Mouse (Mus musculus) left cerebral cortex, postnatal 36 days (tissue): ENCODE measurements around the gene Vmn1r208. TPM values are rescaled to one million over a fixed set of nuclear protein-coding genes. Genes with fewer than 3 reads are reported as not detected.
"Not testable (repeated sequence)": the region's sequence is repeated elsewhere in the genome, so short reads cannot be mapped to it uniquely, and the experiment has no call there.

Experiments
- DNase-seq, 2 experiments: peaks; one replicate each; pipeline ENCODE4 v3.0.0; 2021 to 2022; ENCODE audit warnings: low spot score in 2 of 2, mixed read lengths in 1 of 2
- intact Hi-C: fragments of 180-260 bp; cut with DNase I; formaldehyde crosslinking; loops from one replicate; pipeline ENCODE4 v1.15.1; 2025
- total RNA-seq, 2 experiments: library from RNA; stranded (reverse); gene quantifications; 2 replicates each; pipeline ENCODE4 v1.2.3; 2021

The Vmn1r208 gene
- not detected for total RNA-seq

DNA sequence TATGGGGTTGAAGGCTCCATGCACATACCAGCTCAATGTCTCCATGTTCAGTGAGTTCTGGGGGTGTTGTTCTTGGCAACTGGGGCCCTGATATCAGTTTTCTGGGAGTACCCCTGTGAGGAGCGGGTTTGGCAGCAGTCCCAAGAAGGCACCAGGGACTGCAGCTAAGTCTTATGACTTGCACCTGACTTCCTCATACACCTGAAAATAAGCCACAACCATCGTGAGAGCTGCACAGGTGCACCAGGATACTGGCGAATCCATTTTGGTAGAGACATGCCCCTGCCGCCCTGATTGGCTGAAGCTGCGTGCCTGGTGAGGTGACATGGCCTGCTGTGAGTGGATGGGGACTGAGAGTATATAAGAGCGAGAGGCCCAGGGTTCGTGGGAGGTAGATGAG lies at the start of gene Vmn1r208:
Vmn1r208 (minus strand) TSS at position 101 of the 400 bp plus-strand sequence.
- DNase-seq, result not testable (repeated sequence)

DNA sequence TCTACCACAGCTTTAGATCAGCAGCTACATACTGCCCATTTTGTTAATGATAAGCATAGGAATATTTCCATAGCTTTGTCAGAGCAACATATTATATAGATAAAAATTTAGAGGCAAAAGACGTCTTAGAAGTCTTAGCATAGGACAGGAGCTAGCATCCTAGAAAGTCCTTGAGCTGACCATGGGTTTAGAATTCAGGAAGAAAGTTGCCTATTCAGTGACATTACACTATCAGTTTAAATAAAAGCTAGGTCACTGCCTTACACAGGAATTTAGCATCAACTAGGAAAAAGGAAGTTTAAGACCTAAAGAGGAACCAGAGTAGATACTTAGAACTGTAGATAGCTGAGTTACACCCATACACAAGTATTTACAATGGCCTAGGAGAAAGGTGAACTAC lies 44.4 kb upstream of the Vmn1r208 start:
- intact Hi-C loops, DNase-seq: not testable (repeated sequence)

More for the DNA sequence above, at the start of gene Vmn1r208:
- intact Hi-C loops, result not testable (repeated sequence)

DNA sequence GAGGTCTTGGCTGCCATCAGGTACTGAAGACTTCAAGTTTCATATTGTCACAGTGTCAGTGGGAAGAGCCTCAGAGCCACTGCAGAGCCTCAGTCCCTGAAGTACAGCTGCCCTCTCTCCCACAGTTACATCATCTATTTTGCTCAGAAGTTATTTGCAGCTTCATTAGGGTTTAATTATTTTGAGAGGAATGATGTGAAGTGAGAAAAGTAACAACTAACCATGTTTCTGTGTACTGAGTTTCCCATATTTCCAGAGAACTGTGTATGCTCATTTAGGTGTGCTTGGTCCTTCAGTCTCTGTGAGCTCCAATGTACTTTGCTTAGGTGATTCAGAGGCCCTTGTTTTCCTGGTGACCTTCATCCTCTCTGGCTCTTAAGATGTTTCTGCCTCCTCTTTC lies 32.4 kb upstream of the Vmn1r208 start, which contains the start of gene Vmn1r209:
Vmn1r209 (minus strand) TSS at position 101 of the 400 bp plus-strand sequence.
- DNase-seq, intact Hi-C loops: not testable (repeated sequence)

DNA sequence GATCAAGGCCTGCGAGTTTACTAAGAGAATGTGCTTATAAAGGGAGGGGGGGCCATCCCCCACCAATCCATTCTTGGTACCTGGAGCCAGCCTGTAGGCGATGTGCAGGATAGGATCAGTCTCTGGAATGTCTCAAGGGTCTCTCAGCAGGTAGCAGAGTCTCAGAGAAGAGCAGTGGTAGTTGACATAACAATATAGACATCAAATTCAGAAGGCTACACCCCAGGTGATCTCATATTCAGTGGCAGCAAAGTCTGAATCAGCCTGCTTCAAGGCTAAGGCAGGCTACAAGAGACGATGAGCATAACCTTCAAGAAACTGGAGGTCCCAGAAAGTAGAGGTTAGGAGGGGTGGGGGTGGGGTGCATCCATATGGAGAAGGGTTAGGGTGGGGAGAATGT lies 10.9 kb upstream of the Vmn1r208 start:
- intact Hi-C loops, DNase-seq: not testable (repeated sequence)

DNA sequence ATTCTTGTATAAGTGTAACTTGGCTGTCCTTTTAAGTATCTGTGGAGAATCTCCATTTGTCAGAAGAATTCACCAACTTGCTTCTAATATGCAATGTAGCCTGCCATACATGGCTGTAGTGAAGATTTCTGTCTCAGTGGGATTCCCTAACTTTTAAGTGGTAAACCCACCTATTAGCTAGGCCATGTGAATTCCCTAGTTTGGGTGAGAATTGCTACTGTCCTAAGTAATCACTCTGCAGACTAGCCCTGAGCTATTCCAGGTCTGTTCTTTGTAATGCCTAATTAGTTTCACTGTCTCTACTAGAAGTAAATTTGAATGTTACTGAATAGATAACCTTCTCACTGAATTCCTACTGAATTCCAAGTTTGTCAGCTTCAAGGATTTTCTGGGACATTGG lies 7.0 kb upstream of the Vmn1r208 start:
- DNase-seq, intact Hi-C loops: not testable (repeated sequence)

DNA sequence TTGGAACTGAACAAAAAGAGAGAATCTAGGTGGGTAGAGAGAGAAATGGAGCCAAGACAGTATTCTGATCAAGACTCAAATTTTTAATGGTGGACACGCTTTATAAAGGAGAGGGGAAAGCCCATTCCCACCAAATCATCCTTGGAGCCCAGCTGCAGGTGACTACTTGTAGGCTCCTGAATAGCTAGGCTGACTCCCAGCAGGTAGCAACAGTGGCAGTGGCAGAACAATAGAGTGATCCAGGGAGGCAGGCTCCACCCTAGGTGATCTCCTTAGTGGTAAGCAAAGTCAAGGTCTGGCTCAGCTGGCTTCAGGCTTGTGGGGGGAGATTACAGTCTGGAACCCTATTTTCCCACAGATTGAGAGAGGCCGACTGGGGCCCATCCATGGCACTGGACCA lies 5.6 kb downstream of the Vmn1r208 start:
- intact Hi-C loops, DNase-seq: not testable (repeated sequence)

DNA sequence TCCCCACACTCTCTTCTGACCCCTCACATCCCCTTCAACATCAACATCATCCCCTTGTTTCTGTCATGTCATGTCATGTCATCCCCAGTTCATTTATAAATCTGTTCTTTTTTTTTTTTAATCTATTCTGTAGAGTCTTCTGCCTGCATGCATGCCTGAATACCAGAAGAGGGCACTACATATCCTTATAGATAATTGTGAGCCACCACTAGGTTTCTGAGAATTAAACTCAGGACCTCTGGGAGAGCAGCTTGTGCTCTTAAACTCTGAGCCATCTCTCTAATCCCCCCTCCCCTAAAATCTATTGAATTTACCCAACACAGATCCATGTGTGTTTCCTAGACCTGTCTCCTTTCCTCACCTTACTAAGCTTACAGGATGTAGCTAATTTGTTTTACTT lies 29.7 kb downstream of the Vmn1r208 start:
- DNase-seq, result no peak
- intact Hi-C loops, result no loop called here

DNA sequence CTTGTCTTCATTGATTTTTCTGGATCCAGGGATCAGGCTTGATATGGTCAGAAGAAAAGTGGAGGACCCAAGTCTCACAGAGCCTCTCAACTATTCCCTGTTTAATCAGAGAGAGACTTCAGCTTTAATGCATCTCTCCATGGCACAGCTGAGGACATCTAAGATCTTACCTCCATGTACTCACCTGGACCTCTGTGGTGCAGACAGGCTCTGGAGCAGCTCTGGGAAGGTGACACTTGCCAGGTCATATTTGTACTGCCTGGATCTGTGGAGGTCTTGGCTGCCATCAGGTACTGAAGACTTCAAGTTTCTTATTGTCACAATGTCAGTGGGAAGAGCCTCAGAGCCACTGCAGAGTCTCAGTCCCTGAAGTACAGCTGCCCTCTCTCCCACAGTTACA lies 47.7 kb downstream of the Vmn1r208 start, which contains the start of gene Vmn1r207-ps:
Vmn1r207-ps (minus strand) TSS at position 101 of the 400 bp plus-strand sequence.
- DNase-seq, intact Hi-C loops: not testable (repeated sequence)

Other genes starting within 250 kb of the Vmn1r208 start
- not detected for gene Vmn1r204, start 224.2 kb downstream of the Vmn1r208 start, total RNA-seq
- not detected for gene Vmn1r205, start 184.4 kb downstream of the Vmn1r208 start, total RNA-seq
- under 1 TPM in 1 of 2 experiments, not detected in 1; 0.32 TPM for gene Vmn1r206, start 153.1 kb downstream of the Vmn1r208 start, total RNA-seq
- gene Vmn1r207-ps, start 47.8 kb downstream of the Vmn1r208 start, total RNA-seq, result under 1 TPM; 0.07 to 0.16 TPM
- gene Vmn1r209, start 32.3 kb upstream of the Vmn1r208 start, total RNA-seq, result not detected
- gene Vmn1r210, start 53.9 kb upstream of the Vmn1r208 start, total RNA-seq, result not detected
- not detected for gene Vmn1r211, start 80.2 kb upstream of the Vmn1r208 start, total RNA-seq
- not detected for gene Vmn1r212, start 106.8 kb upstream of the Vmn1r208 start, total RNA-seq
- not detected for gene Vmn1r213, start 230.3 kb upstream of the Vmn1r208 start, total RNA-seq